Mouse (Mus musculus): ENCODE results near the gene Slc46a3. TPM values are rescaled to one million over a fixed set of nuclear protein-coding genes. Genes with fewer than 3 reads are reported as not detected.

The Slc46a3 gene
- 34.7 and 50.4 TPM in 2 replicates for polyA plus RNA-seq (2012; rRNA removed)

GRCm38 (mm10) chr5:147894455-147895076 lies at the start of gene Slc46a3:
Gene Slc46a3 (minus strand): TSS chr5:147894815.
- Histone ChIP-seq H3K27me3 (ENCODE audit: control insufficient read depth, insufficient read depth, low read length) (no peaks in the 10 kb centered on the region), H3K36me3 (ENCODE audit: control insufficient read depth, insufficient read depth, low read length) (no peaks in the 10 kb centered on the region), H3K4me3 (ENCODE audit: control insufficient read depth, insufficient read depth, low read length) (peak within 1 kb of the TSS; percentile 75), H3K27ac (ENCODE audit: control insufficient read depth, insufficient read depth, low read length) (no peak within 1 kb of the TSS), H3K4me1 (replicated peaks; ENCODE audit: control insufficient read depth, insufficient read depth, low read length) (peaks cover 11% of the 10 kb centered on the region)
- under 1% methylated on average over 47 of the region's 47 CpGs for WGBS
- DNase-seq = peak; percentile 93
- TF ChIP-seq POLR2A (IDR thresholded peaks at IDR 0.05; ENCODE audit: control insufficient read depth, extremely low read depth, insufficient read depth, low read length, poor library complexity) (peak; percentile 52; the same call in 1 of the 2 replicates), CTCF (IDR thresholded peaks at IDR 0.05; ENCODE audit: borderline replicate concordance, control insufficient read depth, extremely low read depth, insufficient read depth, low read length, poor library complexity) (peak; percentile 71; the same call in 1 of the 2 replicates)

GRCm38 (mm10) chr5:147939226-147939625 lies 44.6 kb upstream of the Slc46a3 start:
- 29% methylated on average over 5 of the region's 5 CpGs for WGBS
- TF ChIP-seq CTCF (IDR thresholded peaks at IDR 0.05; ENCODE audit: borderline replicate concordance, control insufficient read depth, extremely low read depth, insufficient read depth, low read length, poor library complexity) = no peak
- no peak for TF ChIP-seq POLR2A (IDR thresholded peaks at IDR 0.05; ENCODE audit: control insufficient read depth, extremely low read depth, insufficient read depth, low read length, poor library complexity)
- H3K4me1 ChIP-seq (replicated peaks; ENCODE audit: control insufficient read depth, insufficient read depth, low read length) = no peaks in the 10 kb centered on the region
- no peak overlapping the region for H3K27ac ChIP-seq (ENCODE audit: control insufficient read depth, insufficient read depth, low read length)
- DNase-seq = no peak
- no peaks in the 10 kb centered on the region for H3K27me3 ChIP-seq (ENCODE audit: control insufficient read depth, insufficient read depth, low read length)
- H3K4me3 ChIP-seq (ENCODE audit: control insufficient read depth, insufficient read depth, low read length) = no peak overlapping the region
- H3K36me3 ChIP-seq (ENCODE audit: control insufficient read depth, insufficient read depth, low read length) = no peaks in the 10 kb centered on the region

GRCm38 (mm10) chr5:147935096-147935495 lies 40.5 kb upstream of the Slc46a3 start:
- WGBS = 84% methylated on average over 13 of the region's 13 CpGs
- TF ChIP-seq CTCF (IDR thresholded peaks at IDR 0.05; ENCODE audit: borderline replicate concordance, control insufficient read depth, extremely low read depth, insufficient read depth, low read length, poor library complexity) (no peak), POLR2A (IDR thresholded peaks at IDR 0.05; ENCODE audit: control insufficient read depth, extremely low read depth, insufficient read depth, low read length, poor library complexity) (no peak)

GRCm38 (mm10) chr5:147928668-147929497 lies 34.3 kb upstream of the Slc46a3 start:
- Histone ChIP-seq H3K36me3 (ENCODE audit: control insufficient read depth, insufficient read depth, low read length) (no peaks in the 10 kb centered on the region), H3K27me3 (ENCODE audit: control insufficient read depth, insufficient read depth, low read length) (no peaks in the 10 kb centered on the region), H3K4me3 (ENCODE audit: control insufficient read depth, insufficient read depth, low read length) (no peak overlapping the region), H3K4me1 (replicated peaks; ENCODE audit: control insufficient read depth, insufficient read depth, low read length) (no peaks in the 10 kb centered on the region), H3K27ac (ENCODE audit: control insufficient read depth, insufficient read depth, low read length) (no peak overlapping the region)
- WGBS = 87% methylated on average over 7 of the region's 7 CpGs
- no peak for DNase-seq
- TF ChIP-seq POLR2A (IDR thresholded peaks at IDR 0.05; ENCODE audit: control insufficient read depth, extremely low read depth, insufficient read depth, low read length, poor library complexity) (no peak), CTCF (IDR thresholded peaks at IDR 0.05; ENCODE audit: borderline replicate concordance, control insufficient read depth, extremely low read depth, insufficient read depth, low read length, poor library complexity) (no peak)

More at GRCm38 (mm10) chr5:147935096-147935495, 40.5 kb upstream of the Slc46a3 start:
- H3K27ac ChIP-seq (ENCODE audit: control insufficient read depth, insufficient read depth, low read length) = no peak overlapping the region
- H3K36me3 ChIP-seq (ENCODE audit: control insufficient read depth, insufficient read depth, low read length) = no peaks in the 10 kb centered on the region
- no peaks in the 10 kb centered on the region for H3K4me1 ChIP-seq (replicated peaks; ENCODE audit: control insufficient read depth, insufficient read depth, low read length)
- DNase-seq = no peak
- no peaks in the 10 kb centered on the region for H3K27me3 ChIP-seq (ENCODE audit: control insufficient read depth, insufficient read depth, low read length)
- H3K4me3 ChIP-seq (ENCODE audit: control insufficient read depth, insufficient read depth, low read length) = no peak overlapping the region

GRCm38 (mm10) chr5:147925935-147926604 lies 31.5 kb upstream of the Slc46a3 start:
- peak; percentile 28 for DNase-seq
- WGBS = 73% methylated on average over 15 of the region's 15 CpGs
- Histone ChIP-seq H3K36me3 (ENCODE audit: control insufficient read depth, insufficient read depth, low read length) (no peaks in the 10 kb centered on the region), H3K4me1 (replicated peaks; ENCODE audit: control insufficient read depth, insufficient read depth, low read length) (no peaks in the 10 kb centered on the region), H3K4me3 (ENCODE audit: control insufficient read depth, insufficient read depth, low read length) (no peak overlapping the region), H3K27me3 (ENCODE audit: control insufficient read depth, insufficient read depth, low read length) (no peaks in the 10 kb centered on the region), H3K27ac (ENCODE audit: control insufficient read depth, insufficient read depth, low read length) (no peak overlapping the region)
- no peak for TF ChIP-seq CTCF (IDR thresholded peaks at IDR 0.05; ENCODE audit: borderline replicate concordance, control insufficient read depth, extremely low read depth, insufficient read depth, low read length, poor library complexity)
- TF ChIP-seq POLR2A (IDR thresholded peaks at IDR 0.05; ENCODE audit: control insufficient read depth, extremely low read depth, insufficient read depth, low read length, poor library complexity) = no peak

GRCm38 (mm10) chr5:147924621-147925020 lies 30.0 kb upstream of the Slc46a3 start:
- no peaks in the 10 kb centered on the region for H3K27me3 ChIP-seq (ENCODE audit: control insufficient read depth, insufficient read depth, low read length)
- TF ChIP-seq CTCF (IDR thresholded peaks at IDR 0.05; ENCODE audit: borderline replicate concordance, control insufficient read depth, extremely low read depth, insufficient read depth, low read length, poor library complexity) (no peak), POLR2A (IDR thresholded peaks at IDR 0.05; ENCODE audit: control insufficient read depth, extremely low read depth, insufficient read depth, low read length, poor library complexity) (no peak)
- no peak overlapping the region for H3K4me3 ChIP-seq (ENCODE audit: control insufficient read depth, insufficient read depth, low read length)
- DNase-seq = no peak
- WGBS = 94% methylated on average over 5 of the region's 5 CpGs
- no peaks in the 10 kb centered on the region for H3K4me1 ChIP-seq (replicated peaks; ENCODE audit: control insufficient read depth, insufficient read depth, low read length)
- H3K36me3 ChIP-seq (ENCODE audit: control insufficient read depth, insufficient read depth, low read length) = no peaks in the 10 kb centered on the region
- H3K27ac ChIP-seq (ENCODE audit: control insufficient read depth, insufficient read depth, low read length) = no peak overlapping the region
